Mouse (Mus musculus): Measurements from ENCODE around the gene Rnf169.

Rnf169 gene

DNA sequence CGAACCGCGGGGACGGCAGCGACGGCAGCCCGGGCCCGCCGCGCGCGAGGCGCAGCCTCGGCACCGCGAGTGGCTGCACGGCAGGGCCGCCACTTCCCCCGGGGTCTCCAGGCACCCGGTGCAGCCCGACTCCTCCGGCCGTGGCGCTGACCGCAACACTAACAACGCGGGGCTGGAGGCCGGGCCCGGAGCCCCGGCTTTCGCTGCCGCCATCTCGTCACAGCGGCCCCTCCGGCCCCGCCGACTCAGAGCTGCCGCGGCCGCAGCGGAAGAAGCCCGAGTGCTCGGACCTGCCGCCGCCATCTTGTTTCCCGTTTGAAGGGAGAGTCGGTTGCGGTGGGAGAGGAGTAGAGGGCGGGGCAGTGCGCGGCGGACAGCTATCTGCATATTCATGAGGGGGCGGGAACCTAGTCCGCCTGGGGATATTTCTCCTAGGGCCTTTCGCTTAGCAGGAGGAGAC is at the start of gene Rnf169:
TSS of gene Rnf169 (minus strand) at position 317 of the 460 bp plus-strand sequence.
- DNase-seq (ENCODE audit: extremely low spot score, low spot score), result peak; percentile 91

DNA sequence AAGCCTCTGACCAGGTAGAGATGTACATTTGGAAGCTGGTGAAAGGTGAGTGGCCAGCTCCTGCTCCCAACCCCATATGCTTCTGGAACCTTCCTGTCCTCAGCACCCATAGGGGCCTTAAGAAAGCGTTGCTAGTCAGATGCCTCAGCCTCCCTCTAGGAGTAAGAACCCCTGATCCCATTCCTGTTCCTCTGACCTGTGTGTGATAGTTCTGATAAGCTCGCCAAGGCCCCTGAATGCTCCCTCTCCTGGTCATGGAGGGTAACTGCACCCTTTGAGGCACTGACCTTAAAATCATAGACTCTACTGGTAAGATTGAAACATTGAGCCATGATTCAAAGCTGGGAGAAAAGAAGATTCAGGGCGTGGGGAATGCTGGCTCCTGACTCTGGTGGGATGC is 49.1 kb upstream of the Rnf169 start:
- peak; percentile 51 for DNase-seq (ENCODE audit: extremely low spot score, low spot score)

DNA sequence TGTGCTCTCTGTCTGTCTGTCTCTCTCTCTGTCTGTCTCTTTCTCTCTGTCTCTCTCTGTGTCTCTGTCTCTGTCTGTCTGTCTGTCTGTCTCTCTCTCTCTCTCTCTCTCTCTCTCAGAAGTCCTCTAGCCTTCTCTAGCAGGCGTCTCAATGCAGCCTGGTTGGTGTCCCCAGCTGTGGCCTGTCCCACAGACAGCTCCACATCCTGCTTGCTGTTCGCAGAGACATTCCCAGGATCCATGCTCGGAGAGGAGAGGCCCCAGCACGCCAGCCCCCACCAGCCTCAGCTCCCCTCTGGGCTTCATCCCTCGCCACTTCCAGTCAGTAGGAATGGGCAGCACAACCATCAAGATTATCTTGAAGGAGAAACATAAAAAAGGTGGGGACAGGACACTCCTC is 47.1 kb upstream of the Rnf169 start:
- DNase-seq (ENCODE audit: extremely low spot score, low spot score), result no peak

DNA sequence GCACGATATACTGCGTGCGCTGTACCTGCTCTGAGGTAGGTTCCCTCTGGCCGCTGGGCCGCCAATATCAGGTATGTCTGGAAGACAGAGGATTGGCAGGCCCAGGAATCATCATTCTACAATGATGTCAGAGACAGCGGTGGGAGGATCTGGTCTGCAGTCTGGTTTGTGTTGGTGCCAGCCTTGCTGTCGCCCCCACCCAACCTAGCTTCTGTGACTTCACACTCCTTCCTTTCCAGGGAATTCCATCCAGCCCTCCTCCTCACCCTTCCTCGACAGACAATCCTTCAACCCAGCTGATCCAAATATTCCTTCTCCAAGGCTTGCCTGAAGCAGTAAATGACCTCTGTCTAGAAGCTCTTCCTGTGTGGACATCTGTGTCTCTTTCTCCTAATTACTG is 36.8 kb upstream of the Rnf169 start:
- DNase-seq (ENCODE audit: extremely low spot score, low spot score), result no peak

DNA sequence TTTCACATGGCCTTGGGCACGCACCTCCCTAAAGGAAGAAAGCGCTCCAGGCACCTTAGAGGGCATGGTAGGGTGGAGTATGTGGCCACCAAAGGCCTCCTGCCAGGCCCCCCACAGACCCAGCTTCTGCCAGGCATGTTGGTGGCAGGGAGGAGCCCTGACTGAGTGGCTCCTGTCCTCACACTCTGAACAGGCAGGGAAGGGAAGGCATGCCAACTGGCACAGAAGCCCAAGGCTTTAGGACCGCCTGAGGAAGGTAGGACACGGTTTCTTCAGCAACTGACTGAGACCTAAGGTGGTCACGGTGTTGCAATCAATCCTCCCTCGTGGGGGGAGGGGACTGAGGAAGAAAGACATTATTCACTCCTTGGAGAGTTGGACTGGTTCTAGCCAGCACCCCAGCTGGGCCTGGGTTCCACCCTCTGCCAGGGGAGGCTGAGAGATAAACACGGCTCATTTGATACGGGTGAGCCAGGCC is 33.9 kb upstream of the Rnf169 start:
- DNase-seq (ENCODE audit: extremely low spot score, low spot score), result no peak

DNA sequence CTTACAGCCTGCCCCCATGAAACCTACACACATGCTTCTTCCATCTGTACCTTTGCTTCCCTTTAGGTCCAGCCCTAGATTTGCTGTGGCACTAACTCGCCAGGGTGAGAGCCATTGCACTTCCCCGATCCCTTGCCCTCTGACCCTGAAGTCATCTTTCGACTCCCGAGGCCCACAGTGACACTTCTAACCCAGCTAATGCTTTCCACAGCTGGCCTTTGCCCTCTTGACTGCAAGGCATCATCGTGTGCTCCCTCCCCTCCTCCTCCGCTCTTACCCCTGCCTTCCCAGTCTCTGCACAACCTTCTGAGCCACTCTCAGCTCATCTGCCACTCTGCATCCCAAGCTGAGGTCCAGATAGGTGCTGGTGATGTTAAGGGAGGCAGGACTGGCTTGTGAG is 32.3 kb upstream of the Rnf169 start:
- peak; percentile 61 for DNase-seq (ENCODE audit: extremely low spot score, low spot score)

DNA sequence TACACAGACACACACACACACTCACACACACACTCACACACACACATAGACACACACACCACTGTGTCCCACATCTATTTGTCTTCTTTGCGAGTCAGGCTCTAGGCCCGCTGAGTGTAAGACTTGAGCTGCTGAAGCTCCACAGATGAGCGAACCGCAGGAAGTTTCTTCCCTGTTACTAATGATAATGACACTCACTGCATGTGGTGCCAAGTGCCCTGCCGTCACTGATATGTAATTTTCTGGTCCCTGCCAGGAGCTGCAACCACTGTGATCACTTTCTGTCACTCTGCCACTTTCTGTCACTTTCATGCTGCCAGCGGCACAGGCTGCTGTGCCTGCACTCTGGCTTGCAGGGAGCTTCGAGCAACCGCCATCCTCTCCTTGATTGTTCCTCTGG is 31.8 kb upstream of the Rnf169 start:
- no peak for DNase-seq (ENCODE audit: extremely low spot score, low spot score)

DNA sequence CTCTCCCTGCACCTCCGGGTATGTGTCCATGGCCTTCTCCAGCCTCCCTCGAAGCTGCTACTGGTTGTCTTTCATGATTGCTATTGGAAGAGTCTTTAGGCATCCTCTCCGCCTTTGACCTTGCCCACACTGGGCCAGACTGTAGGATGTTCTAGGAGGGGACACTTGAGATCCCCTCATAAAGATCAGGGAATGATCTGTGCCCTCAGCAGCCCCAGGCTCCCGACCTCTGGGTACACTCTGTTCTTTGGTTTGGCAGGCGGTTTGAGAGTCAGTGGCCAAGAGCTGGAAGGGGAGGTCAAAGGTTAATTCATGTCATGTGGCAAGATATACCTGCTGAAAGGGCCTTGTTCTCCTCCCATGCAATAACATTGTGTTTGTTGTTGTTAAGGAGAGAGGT is 30.5 kb upstream of the Rnf169 start:
- no peak for DNase-seq (ENCODE audit: extremely low spot score, low spot score)

DNA sequence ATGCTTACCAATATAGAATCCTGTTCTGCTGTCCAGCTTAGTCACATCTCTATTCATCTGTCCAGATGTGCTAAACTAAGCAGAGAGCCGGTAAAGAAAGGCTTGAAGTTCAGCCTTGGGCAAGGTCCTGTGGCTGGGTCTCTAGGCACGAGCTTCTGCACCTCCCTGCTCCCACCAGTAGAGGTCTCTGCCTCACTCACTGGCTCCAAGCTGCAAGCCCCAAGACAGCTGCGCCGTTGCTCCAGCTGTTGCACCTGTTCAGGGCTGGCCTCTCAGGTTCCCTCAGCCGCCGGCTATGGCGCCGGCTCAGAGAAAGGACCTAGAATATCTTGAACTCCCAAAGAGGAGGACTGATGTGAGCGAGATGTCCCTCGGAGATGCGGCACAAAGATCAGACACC is 29.4 kb upstream of the Rnf169 start:
- DNase-seq (ENCODE audit: extremely low spot score, low spot score), result peak; percentile 72

DNA sequence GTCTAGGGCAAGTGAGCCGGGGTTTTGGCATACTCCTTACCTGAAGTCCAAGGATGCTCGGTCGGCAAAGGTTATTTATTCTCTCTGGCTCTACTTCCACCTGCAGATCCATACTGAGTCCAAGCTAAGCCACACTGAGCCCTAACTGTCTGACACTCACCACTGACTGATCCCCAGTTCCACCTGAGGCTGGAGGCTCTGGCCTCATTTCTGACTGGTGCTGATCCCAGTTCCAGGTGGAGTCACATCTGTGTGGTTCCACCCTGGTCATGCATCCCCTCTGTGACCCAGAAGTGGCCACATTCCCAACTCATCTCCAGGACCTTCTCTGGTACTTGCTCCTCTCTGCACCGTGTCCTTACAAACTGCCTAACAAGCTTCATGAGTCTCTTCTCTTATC is 28.5 kb upstream of the Rnf169 start:
- no peak for DNase-seq (ENCODE audit: extremely low spot score, low spot score)

DNA sequence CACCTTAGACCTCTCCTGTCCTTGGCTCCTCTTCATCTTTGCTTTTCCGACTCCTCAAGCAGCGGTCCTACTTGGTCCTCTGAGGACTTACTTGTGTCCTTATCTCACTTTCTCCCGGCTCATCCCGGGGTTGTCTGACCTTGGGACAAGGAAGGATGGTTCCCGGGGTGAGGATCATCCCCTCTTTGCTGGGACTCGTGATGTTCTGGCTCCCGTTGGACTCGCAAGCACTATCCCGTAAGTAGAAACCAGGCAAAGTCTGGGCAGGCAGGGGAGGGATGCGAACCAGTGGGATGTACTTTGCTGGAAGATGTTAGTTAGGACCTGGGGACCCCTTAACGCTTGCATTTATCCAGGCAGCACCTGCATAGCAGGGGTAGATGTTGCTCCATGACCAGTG is 26.2 kb upstream of the Rnf169 start:
- no peak for DNase-seq (ENCODE audit: extremely low spot score, low spot score)

DNA sequence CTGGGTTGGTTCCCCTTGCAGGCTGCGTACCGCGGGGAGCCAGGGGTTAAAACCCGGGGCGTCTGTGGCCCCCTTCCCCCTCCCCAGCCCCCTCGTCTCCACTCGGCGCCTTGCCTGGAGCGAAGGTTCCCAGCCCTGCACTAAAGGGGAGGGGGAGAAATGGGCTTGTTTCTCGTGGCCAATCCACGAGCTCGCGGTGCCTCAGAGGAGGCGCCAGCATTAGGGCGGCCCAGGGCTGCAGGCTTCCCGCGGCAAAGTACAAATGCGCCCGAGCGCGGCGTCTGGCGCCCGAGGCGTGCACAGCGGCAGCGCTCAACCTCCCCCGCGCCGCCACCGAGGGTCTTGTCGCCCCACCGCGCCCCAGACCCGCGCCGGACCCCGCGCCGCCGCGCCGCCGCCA is 25.5 kb upstream of the Rnf169 start, which contains the start of gene Chrdl2:
TSS of gene Chrdl2 (plus strand) at position 383 of the 400 bp plus-strand sequence.
- peak; percentile 63 for DNase-seq (ENCODE audit: extremely low spot score, low spot score)

DNA sequence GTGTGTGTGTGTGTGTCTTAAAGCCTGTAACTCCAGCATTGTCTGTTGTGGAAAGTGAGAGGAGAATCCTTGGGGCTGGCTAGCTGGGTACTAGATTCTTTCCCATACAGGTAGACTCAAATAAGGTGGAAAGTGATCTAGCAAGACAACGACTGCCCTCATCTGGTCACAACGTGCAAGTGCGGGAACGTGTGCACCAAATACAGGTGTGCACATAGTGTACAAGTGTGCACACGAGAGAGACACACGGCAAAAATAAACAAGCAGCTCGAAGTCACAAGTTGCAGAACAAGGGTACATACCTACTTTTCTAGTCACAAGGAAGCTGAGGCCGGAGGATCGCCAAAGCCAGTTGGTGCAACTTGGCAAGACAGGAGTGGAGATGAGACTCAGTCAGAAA is 23.5 kb upstream of the Rnf169 start:
- no peak for DNase-seq (ENCODE audit: extremely low spot score, low spot score)

DNA sequence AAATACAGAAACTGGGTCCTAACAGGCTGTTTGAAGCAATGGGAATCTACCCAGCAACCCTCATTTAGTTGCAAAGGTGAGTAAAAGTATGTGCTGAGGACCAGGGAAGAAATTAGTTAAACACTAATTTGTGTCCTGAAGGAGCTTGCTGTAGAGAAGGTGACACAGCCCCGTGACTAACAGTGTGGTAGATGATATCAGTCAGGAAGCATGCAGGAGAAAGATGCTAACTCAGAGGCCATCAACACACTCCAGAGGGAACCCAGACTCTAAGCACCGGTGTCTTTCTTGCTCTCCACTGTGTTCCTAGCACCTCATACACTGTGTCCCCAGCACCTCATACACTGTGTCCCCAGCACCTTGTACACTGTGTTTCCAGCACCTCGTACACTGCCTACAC is 18.4 kb upstream of the Rnf169 start:
- no peak for DNase-seq (ENCODE audit: extremely low spot score, low spot score)

DNA sequence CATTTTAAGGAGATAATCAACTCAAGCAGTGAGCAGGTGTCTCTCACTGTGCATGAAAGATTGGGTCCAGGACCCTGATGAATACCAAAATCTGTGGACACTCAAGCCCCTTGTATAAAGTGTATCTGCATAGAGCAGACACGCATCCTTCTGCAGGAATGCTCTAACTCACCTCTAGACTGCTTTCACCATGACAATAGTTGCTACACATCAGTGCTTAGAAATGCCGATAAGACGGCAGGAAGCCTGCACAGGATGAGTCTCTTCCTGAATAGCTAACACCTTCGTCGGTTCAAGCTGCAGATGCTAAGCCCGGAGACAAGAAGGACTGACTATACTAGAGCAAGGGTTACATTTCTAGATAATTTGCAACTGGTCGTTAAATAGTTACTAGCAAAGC is 14.9 kb upstream of the Rnf169 start:
- no peak for DNase-seq (ENCODE audit: extremely low spot score, low spot score)

DNA sequence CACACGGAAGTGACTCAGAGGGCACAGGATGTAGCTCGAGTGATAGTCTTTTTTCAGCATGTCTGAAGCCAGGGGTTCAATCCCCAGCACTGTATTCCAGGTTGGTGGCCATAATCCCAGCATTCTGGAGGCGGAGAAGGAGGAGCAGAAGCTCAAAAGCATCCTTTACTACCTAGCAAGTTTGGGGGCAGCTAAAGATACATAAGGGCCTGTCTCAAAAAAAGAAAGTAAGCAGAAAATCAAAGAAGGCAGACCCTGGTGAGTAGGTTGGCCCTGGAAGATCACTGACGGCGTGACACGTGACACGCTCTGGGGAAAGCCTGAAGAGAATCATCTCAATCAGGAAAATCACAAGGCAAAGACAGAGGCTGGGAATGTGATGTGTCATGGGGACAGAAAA is 12.9 kb upstream of the Rnf169 start:
- no peak for DNase-seq (ENCODE audit: extremely low spot score, low spot score)

DNA sequence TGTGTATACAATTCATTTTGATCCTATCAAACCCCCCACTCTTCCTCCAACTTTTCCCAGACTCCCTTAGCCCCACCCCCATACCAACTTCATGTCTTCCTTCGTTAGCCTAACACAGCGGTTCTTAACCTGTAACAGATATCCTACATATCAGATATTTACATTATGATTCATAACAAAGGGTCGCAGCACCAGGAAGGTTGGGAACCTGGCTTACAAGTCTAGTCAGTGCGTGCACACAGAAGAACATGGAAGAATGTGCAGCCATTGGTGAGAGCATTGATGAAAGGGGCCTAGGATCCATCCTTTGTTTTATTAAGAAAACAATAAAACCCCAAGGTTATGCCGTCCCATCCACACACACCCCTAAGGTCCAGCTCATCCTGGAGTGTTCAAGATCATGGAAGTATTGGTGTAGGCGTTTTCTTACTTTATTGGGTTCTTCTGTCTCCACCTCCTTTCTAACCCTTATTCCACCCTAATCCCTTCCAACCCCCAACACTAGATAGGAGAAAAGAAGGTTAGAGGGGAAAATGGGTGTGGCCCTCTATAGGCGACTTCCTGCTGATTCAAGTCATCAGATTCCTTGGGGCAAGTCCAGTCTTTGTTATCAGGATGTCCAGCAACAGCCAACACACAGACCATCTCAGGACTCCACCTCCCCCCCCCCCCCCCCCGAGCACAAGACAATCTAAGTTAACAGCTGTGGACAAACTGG is 10.9 kb upstream of the Rnf169 start:
- no peak for DNase-seq (ENCODE audit: extremely low spot score, low spot score)

DNA sequence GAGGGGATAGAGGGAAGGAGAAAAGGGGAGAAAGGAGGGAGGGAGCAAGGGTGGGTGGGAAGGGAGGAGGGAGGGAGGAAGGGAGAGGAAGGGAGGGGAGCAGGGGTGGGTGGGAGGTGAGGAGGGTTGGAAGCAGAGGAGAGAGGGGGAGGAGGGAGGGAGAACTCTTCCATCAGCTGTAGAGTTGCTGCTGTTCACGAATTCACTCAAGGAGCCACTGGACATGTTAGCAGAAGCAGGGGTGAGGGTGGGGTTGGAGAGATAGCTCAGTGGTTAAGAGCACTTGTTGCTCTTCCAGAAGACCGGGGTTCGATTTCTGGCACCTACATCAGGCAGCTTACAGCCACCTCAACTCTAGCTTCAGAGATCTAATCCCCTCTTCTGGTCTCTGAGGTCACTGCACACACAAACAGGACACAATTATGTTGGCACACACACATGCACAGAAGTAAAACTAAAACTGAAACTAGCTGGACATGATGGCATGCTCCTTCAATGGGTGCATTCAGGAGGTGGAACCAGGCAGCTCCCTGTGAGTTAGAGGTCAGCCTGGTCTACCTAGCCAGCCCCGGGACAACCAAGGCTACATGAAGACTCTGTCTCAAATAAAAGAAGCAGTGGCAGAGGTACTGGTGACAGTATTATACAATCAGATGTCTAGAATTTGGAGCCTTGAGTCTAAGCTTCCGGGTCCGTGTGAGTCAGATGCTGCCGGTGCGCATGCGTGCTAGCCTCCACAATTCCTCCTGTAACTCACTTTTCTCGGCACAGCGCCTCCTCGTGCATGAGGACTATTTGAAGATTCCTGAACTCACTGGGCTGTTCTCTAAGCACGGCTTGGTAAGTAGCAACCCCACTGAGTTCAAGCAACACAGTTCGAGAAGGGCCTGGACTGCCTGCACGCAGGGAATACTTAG is 9.9 kb upstream of the Rnf169 start:
- DNase-seq (ENCODE audit: extremely low spot score, low spot score), result no peak

DNA sequence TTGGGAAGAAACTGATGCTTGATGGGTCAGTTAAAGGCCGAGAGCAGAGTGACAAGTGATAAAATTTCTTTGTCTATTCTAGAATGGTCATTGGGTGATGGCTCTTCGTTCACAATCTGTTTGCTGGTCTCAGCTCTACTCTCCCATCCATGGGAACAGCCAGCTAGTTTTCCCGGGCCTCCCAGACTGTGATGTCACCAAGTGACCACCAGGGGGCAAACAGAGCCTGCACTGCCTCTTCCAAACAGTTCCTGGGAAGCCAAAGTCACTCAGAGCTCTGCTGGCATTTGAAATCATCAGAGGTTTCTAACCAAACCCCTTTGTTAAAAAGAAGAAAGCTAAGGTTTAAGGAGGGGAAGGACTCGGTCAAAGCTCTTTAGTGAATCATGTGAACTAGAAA is 8.5 kb upstream of the Rnf169 start:
- DNase-seq (ENCODE audit: extremely low spot score, low spot score), result peak; percentile 84

DNA sequence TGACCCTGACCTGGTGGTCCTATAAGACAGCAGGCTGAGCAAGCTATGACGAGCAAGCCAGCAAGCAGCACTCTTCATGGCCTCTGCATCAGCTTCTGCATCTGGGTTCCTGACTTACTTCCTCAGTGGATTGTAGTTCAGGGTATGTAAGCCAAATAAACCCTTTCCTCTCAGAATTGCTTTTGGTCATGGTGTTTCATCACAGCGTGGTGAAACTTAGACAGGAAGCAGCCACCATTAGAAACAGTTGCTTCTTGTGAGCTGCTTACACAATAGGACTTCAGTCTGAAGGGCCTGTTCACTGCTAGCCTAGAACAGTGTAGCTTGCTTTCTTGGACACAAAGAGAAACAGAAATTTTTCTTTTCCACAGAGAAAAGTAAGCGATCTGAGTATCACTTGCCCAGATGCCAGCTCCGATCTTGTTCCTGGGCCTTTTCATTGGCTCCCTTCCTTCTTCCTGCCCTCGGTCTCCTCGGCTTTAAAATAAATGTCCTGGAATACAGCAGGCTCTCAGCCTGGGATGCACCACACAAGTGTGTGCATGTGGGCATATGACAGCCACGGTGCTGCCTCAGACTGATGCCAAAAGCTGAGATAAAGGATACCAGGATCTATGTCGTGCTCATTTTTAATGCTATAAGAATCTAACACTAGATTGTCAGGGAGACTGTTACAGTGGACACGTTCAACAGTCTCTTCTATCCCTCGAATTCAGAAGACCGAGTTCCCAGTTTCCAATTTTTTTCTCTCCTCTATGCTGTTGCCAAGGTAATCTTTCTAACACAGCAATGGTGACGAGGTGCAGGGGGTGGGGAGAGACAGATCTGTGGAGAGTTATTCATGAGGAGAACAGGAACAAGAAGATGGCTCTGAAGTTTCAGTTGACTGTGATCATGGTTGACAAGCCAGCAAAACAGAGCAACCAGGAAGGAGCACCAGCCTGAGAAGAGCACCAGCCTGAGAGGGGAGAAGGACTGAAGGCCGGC is 2.3 kb upstream of the Rnf169 start:
- DNase-seq (ENCODE audit: extremely low spot score, low spot score), result no peak

DNA sequence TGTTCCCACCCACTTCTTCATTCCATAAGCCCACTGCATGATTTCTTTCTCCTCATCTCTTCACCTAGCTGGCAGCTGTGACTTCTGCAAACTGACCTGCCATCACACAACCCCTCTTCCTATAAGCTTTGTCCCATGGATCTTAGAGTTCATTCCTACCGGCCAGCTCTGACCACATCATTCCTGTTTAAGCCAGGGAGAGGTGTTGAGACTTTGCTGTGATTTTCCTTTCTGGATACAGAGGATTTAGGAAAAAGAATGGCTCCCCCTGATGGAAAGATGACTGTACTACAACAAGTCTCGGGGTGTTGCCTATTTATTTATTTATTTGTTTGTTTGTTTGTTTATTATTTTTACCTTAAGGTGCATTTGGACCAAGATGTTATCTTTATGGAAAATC is 1.1 kb upstream of the Rnf169 start:
- peak; percentile 19 for DNase-seq (ENCODE audit: extremely low spot score, low spot score)

All from neural tube, embryonic 10.5 days (tissue).